Mouse (Mus musculus) layer of hippocampus, postnatal 25 days (tissue): ENCODE measurements around the gene Nudt3. TPM values are rescaled to one million over a fixed set of nuclear protein-coding genes. Genes with fewer than 3 reads are reported as not detected.
A peak's percentile ranks its signal among the peaks of the same experiment; 100 is the strongest.
"Not testable (repeated sequence)": the region's sequence is repeated elsewhere in the genome, so short reads cannot be mapped to it uniquely, and the experiment has no call there.

ENCODE experiments used
- DNase-seq, 2 experiments: peaks; one replicate each; pipeline ENCODE4 v3.0.0; 2022; ENCODE audit warnings: mixed read lengths in 2 of 2, low spot score in 1 of 2; ENCODE audit errors: extremely low spot score in 1 of 2
- total RNA-seq, 2 experiments: library from RNA; stranded (reverse); gene quantifications; 2 replicates each; pipeline ENCODE4 v1.2.3; 2021

Gene Nudt3
- total RNA-seq = 100 to 1,000 TPM; 534 to 560 TPM

- peak; percentile 79 to 88 for DNase-seq
Observed at GRCm38 (mm10) chr17:27623360-27624326, at the start of gene Nudt3. Gene Nudt3 (minus strand): TSS chr17:27623495.

GRCm38 (mm10) chr17:27671720-27672119 lies 48.4 kb upstream of the Nudt3 start:
- no peak for DNase-seq

GRCm38 (mm10) chr17:27658767-27659166 lies 35.5 kb upstream of the Nudt3 start:
- DNase-seq = no peak

- no peak for DNase-seq
Observed at GRCm38 (mm10) chr17:27657123-27657522, 33.8 kb upstream of the Nudt3 start.

GRCm38 (mm10) chr17:27656414-27656813 lies 33.1 kb upstream of the Nudt3 start:
- no peak for DNase-seq

- peak; percentile 69 to 70 for DNase-seq
Observed at GRCm38 (mm10) chr17:27656011-27656399, 32.7 kb upstream of the Nudt3 start.

- DNase-seq = peak; percentile 59 to 68
Observed at GRCm38 (mm10) chr17:27655089-27656010, 32.1 kb upstream of the Nudt3 start, which contains the start of gene Pacsin1. Gene Pacsin1 (plus strand): TSS chr17:27655509.

GRCm38 (mm10) chr17:27653253-27653959 lies 30.1 kb upstream of the Nudt3 start:
- no peak for DNase-seq

- DNase-seq = no peak
Observed at GRCm38 (mm10) chr17:27652046-27652790, 28.9 kb upstream of the Nudt3 start.

GRCm38 (mm10) chr17:27650586-27650985 lies 27.3 kb upstream of the Nudt3 start:
- DNase-seq = no peak

GRCm38 (mm10) chr17:27650160-27650559 lies 26.9 kb upstream of the Nudt3 start:
- peak in 1 of 2 experiments; percentile 54 for DNase-seq

GRCm38 (mm10) chr17:27645807-27646206 lies 22.5 kb upstream of the Nudt3 start:
- no peak for DNase-seq

- no peak for DNase-seq
Observed at GRCm38 (mm10) chr17:27644572-27644971, 21.3 kb upstream of the Nudt3 start.

- DNase-seq = no peak
Observed at GRCm38 (mm10) chr17:27643756-27644155, 20.5 kb upstream of the Nudt3 start.

GRCm38 (mm10) chr17:27643101-27643500 lies 19.8 kb upstream of the Nudt3 start:
- DNase-seq = no peak

- peak; percentile 57 to 62 for DNase-seq
Observed at GRCm38 (mm10) chr17:27642491-27643062, 19.3 kb upstream of the Nudt3 start.

GRCm38 (mm10) chr17:27639851-27640250 lies 16.6 kb upstream of the Nudt3 start:
- DNase-seq = not testable (repeated sequence)

- no peak for DNase-seq
Observed at GRCm38 (mm10) chr17:27638921-27639332, 15.6 kb upstream of the Nudt3 start.

- DNase-seq = no peak
Observed at GRCm38 (mm10) chr17:27637333-27637732, 14.0 kb upstream of the Nudt3 start.
